Mouse (Mus musculus) T-helper 1 cell (primary cell): ENCODE results near the gene Aldh8a1.

Experiments used
- in situ Hi-C: fragments of 300-600 bp; cut with MboI, MseI; formaldehyde crosslinking; loops from one replicate; pipeline ENCODE4 v1.15.1; 2025; ENCODE audit warnings: high pct_unique_total_duplicates

Aldh8a1 gene

DNA sequence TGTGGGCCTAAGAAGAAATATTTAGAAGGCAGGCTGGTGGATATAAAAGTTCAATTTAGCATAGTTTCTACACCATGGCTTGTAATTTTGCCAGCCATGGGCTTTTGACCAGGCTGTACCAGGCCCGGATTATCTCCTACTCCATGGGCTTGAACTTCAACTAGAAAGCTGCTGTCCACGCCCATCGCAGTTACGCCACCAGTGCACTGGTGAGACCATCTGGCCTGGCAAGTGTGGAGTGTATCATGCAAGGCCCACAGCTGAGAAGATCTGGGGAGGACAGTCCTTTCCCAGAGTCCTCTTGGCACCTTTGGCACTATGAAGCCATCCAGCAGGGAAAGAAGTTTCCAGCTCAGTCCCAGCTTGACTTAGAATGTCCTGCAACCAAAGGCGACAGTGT lies 39.1 kb downstream of the Aldh8a1 start:
- in situ Hi-C loops = no loop called here

DNA sequence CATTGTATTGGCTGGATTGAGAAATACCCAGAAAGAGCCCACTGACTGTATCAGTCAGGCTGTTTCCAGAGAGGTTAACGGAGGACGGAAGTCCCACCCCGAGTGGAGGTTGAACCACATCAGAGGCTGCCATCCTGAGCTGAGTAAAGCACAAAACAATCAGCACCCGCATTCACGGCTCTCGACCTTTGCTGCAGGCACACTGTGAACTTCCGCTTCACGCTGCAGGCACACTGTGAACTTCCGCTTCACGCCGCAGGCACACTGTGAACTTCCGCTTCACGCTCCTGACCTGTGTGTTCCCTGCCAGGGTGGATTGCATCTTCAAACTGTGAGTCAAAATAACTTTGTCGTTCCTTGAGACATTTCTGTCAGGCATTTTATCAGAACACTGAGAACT lies 42.1 kb downstream of the Aldh8a1 start:
- in situ Hi-C loops = no loop called here

DNA sequence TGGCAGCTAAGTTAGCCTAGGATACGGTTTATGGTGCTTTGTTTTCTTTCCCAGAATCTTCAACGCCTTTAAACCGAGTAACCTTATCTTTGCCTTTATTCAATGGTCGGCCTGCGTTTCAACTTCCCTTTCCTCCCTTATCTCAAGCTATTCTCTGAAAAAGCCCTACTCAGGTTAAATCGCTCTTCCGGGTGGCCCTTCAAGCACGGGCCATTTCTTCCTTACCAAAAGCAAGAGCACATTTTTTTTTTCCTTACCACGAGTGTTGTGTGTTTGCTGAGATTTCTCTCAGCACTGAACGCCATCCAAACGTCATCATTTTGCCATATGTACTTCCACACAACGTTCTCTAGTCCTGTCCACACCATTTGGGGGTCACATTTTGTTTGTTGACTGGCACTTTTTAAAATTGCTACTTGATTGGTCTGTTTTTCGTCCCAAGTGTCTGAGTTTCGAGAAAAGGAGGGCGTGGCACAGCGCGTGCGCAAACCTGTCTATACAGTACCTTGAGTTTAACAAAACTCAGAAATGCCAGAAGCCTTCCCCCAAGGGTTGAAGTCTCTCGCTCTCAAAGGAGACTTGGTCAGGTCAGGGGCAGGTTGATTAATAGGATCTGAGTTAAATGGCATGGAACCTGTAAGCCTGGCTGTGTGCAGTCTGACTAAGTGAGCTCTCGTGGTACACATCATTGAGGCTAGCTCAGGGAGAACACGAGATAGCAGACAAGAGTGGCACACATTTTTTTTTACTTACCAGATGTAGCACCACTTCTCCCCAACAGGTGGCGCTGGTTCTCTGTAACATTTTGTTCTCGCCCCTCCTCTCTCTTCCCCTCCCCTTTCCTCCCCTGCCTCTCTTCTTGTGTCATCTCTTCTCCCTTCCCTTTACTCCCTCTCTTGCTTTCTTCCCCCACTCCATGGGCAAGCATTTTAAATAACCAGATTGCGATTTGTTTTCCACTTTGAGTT lies 43.6 kb downstream of the Aldh8a1 start:
- in situ Hi-C loops = no loop called here

DNA sequence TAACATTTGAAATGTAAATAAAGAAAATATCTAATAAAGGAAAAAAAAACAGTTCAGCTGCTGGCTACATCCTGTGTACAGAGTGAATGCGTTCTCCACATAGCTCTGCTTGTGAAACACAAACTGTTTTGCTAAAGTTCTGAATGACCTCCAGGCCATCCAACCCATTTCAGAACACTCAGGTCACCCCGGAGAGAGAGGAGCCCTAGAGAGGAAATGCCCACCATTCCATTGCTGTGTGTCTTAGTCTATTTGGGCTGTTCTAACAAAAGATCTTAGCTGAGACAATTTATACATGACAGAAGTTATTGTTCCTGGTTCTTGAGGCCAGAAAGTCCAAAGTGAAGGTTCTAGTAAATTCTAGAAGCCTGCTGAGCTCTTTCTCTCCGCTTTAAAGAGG lies 49.4 kb downstream of the Aldh8a1 start:
- in situ Hi-C loops = loop anchor here (25.0 kb wide), 1 partner anchor 1011 kb away; no protein-coding TSS in a partner anchor

DNA sequence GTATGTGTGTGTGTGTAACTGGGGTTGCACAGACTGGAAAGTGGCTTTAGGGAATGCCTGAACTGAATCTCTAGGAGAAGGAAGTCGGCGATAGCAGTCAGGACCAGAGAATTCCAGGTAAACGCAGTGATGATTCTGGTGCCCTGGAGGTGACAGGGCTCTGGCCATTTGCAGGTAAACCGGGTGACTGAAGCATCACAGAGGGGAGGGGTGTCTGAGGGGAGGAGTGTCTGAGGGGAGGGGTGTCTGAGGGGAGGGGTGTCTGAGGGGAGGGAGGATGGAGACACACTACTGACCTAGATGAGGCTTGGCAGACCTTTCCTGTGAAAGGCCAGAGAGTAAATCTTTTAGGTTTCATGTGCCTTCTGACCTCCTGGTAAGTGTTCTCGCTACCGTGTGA lies 50.9 kb downstream of the Aldh8a1 start:
- in situ Hi-C loops = loop anchor here (25.0 kb wide), 1 partner anchor 1009 kb away; no protein-coding TSS in a partner anchor

DNA sequence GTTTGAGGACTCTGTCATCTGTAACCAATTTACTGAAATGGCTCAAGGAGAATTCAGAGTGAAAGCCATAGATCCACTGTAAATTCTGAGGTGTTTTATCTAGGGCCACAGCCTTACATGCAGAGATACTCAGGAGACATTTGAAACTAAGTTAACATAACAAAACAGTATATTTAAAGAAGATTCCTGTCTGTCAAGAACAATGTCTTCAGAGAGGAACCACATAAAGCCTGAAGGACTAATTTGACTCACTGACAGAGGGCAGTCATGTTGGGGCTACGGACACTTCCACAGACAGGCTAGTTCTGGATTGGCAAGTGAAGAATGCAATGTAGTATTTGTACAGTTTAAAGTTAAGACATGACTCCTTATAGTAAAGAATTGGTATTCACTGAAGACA lies 62.2 kb downstream of the Aldh8a1 start:
- in situ Hi-C loops = loop anchor here (25.0 kb wide), 1 partner anchor 998 kb away; no protein-coding TSS in a partner anchor

DNA sequence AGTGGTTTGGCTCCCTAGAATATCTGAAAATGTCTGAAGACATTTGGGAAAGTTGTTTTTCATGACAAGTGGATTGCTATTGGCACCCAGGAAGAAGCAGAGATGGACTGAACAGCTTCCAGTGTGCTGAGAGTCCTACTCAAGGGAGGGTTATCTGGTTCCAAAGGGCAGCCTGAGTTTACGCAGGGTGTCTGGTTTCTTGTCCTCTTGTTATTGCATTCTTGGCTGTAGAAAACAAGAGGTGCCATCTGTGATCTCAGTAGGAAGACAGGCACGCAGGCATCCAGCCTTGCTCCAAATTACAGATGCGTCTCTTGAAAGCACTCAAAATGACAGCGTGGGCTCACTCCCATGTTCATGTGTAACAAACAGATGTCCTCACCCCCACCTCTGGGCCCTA lies 63.9 kb downstream of the Aldh8a1 start:
- in situ Hi-C loops = loop anchor here (25.0 kb wide), 1 partner anchor 996 kb away; no protein-coding TSS in a partner anchor

DNA sequence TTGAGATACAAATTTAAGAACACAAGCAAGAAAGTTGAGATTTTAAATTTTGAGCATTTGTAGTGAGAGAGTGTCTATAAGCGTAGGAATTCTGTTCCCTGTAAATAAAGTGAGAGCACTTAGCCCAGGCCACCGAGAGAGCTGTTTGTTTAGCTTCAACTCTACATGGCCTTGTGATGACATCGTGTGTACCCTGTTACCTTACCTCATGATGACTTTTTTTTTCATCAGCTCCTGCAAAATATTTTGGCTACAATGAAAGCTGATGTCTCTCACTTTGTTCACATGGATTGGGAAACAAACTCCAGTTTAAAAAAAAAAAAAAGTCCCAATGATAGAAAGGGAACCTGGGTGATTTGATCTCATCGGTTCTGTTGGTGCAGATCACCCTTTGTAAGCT lies 64.6 kb downstream of the Aldh8a1 start:
- in situ Hi-C loops = loop anchor here (25.0 kb wide), 1 partner anchor 996 kb away; no protein-coding TSS in a partner anchor

DNA sequence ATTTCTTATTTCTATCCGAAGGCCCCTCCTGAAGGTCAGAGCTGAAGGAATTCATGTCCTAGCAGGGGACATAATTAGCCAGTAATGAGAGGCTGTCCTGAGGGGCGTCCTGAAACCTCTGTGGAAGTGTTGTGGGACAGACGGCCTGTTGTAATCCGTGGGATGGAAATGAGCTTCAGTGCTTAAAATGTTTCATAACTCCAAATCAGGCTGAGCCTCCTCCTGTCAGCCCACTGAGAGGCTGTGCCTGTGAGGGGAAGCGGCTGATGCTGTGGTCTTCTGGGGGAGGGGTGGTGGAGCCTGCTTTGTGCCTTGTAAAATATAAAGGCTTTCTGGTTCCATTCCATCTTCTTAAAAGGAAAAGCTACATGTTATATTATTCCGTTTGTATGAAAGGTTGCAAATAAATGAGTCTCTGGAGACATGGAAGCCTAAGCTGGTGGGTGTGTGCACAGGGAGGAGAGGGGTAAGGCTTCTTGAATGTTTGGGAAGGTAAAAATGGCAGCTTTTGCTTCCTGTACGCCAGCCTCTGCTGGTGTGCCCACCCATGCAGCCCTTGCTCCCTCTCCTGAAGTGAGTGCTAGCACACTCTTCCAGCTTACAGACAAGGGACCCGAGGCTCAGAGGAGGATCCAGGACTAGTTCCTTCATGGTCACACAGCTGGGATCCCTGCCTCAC lies 66.7 kb downstream of the Aldh8a1 start:
- in situ Hi-C loops = loop anchor here (25.0 kb wide), 1 partner anchor 994 kb away; no protein-coding TSS in a partner anchor

DNA sequence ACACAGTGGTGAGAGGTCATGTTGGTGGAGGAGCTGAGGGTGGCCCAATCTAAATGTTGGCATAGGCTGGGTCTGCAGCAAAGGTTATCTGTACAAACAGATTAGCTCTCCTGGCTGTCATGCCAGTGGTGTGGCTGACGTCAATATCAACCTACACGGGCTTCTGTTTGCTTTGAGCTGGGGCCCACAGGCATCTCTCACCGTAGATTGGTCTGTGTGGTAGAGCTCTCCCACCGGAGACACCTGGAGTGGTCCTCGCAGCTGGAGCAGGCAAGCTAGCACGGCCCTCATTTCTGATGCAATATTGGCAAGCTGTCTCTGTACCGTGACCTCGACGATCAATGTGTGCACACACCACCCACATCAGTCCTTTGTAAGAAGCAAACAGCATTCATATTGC lies 67.3 kb downstream of the Aldh8a1 start:
- in situ Hi-C loops = loop anchor here (25.0 kb wide), 1 partner anchor 993 kb away; no protein-coding TSS in a partner anchor
